Mouse (Mus musculus) T-helper 1 cell (primary cell): ENCODE data around the gene Gm49405.
"Not testable (repeated sequence)": the region's sequence is repeated elsewhere in the genome, so short reads cannot be mapped to it uniquely, and the experiment has no call there.

Experiments used
- in situ Hi-C: fragments of 300-600 bp; cut with MboI, MseI; formaldehyde crosslinking; loops from one replicate; pipeline ENCODE4 v1.15.1; 2025; ENCODE audit warnings: high pct_unique_total_duplicates

Gene Gm49405

GRCm38 (mm10) chr19:4000119-4000900 lies at the start of gene Gm49405, which contains the start of gene Nudt8:
TSS of gene Gm49405 (plus strand) at chr19:4000626.
TSS of gene Nudt8 (plus strand) at chr19:4000580.
- in situ Hi-C loops, result no loop called here

- in situ Hi-C loops, result no loop called here
Measured at GRCm38 (mm10) chr19:3951461-3951860, 49.0 kb upstream of the Gm49405 start.

GRCm38 (mm10) chr19:3952099-3952498 lies 48.3 kb upstream of the Gm49405 start:
- in situ Hi-C loops, result no loop called here

- in situ Hi-C loops, result no loop called here
Measured at GRCm38 (mm10) chr19:3955033-3955432, 45.4 kb upstream of the Gm49405 start.

- in situ Hi-C loops, result no loop called here
Measured at GRCm38 (mm10) chr19:3955804-3956203, 44.6 kb upstream of the Gm49405 start.

GRCm38 (mm10) chr19:3957296-3958036 lies 43.0 kb upstream of the Gm49405 start:
- in situ Hi-C loops, result not testable (repeated sequence)

- in situ Hi-C loops, result no loop called here
Measured at GRCm38 (mm10) chr19:3958470-3958869, 42.0 kb upstream of the Gm49405 start, which contains the start of gene Aldh3b3. TSS of gene Aldh3b3 (plus strand) at chr19:3958645.

GRCm38 (mm10) chr19:3959030-3959429 lies 41.4 kb upstream of the Gm49405 start:
- in situ Hi-C loops, result no loop called here

- in situ Hi-C loops, result no loop called here
Measured at GRCm38 (mm10) chr19:3960211-3960610, 40.2 kb upstream of the Gm49405 start.

- in situ Hi-C loops, result not testable (repeated sequence)
Measured at GRCm38 (mm10) chr19:3961805-3962204, 38.6 kb upstream of the Gm49405 start.

- in situ Hi-C loops, result no loop called here
Measured at GRCm38 (mm10) chr19:3962469-3962868, 38.0 kb upstream of the Gm49405 start.

GRCm38 (mm10) chr19:3964030-3964429 lies 36.4 kb upstream of the Gm49405 start:
- in situ Hi-C loops, result no loop called here

GRCm38 (mm10) chr19:3966330-3967075 lies 33.9 kb upstream of the Gm49405 start:
- in situ Hi-C loops, result no loop called here

GRCm38 (mm10) chr19:3967258-3967657 lies 33.2 kb upstream of the Gm49405 start:
- in situ Hi-C loops, result no loop called here

GRCm38 (mm10) chr19:3972229-3972628 lies 28.2 kb upstream of the Gm49405 start, which contains the start of gene Aldh3b2:
TSS of gene Aldh3b2 (plus strand) at chr19:3972328.
- in situ Hi-C loops, result no loop called here

- in situ Hi-C loops, result not testable (repeated sequence)
Measured at GRCm38 (mm10) chr19:3974608-3975007, 25.8 kb upstream of the Gm49405 start.

- in situ Hi-C loops, result no loop called here
Measured at GRCm38 (mm10) chr19:3975866-3976265, 24.6 kb upstream of the Gm49405 start.

GRCm38 (mm10) chr19:3980309-3980708 lies 20.1 kb upstream of the Gm49405 start:
- in situ Hi-C loops, result no loop called here

GRCm38 (mm10) chr19:3980917-3981316 lies 19.5 kb upstream of the Gm49405 start:
- in situ Hi-C loops, result no loop called here

GRCm38 (mm10) chr19:3983527-3984200 lies 16.8 kb upstream of the Gm49405 start:
- in situ Hi-C loops, result no loop called here

GRCm38 (mm10) chr19:3985261-3985681 lies 15.2 kb upstream of the Gm49405 start:
- in situ Hi-C loops, result no loop called here
